Mouse (Mus musculus): Measurements from ENCODE around the gene Fcna. TPM values are rescaled to one million over a fixed set of nuclear protein-coding genes. Genes with fewer than 3 reads are reported as not detected.

Gene Fcna
- polyA plus RNA-seq (2015; fragmentation: Nextera tagmentation; extraction: Ambion mirVana), result 3.7 and 4.6 TPM in 2 replicates

DNA sequence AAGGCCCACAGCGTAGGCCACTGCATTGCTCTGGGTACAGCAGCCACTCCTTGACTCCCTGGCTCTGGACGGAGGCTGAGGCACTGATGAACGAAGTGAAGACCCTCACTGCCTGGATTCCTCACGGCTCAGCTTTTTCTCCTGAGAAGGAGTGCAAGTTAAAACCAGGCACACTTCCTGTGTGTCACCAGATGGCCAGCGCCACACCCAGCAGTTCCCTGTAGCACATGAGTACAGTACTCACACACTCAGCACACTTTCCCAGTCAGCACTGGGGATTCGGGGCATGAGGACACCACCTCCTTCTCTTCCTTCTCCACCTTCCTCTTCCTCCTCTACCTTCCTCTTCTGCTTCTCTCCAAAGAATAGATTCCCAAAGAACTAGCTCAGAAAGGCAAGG, at the start of gene Fcna:
Gene Fcna, minus strand, starts transcription at position 220 of the 400 bp plus-strand sequence.
- no peaks in the 10 kb centered on the region for H3K4me1 ChIP-seq (replicated peaks)
- H3K27ac ChIP-seq (replicated peaks), result no peak within 1 kb of the TSS
- H3K9ac ChIP-seq, result no peak within 1 kb of the TSS
- H3K27me3 ChIP-seq, result no peaks in the 10 kb centered on the region
- no peaks in the 10 kb centered on the region for H3K36me3 ChIP-seq
- ATAC-seq (ENCODE audit: low FRiP score, low read depth), result no peak
- no peak within 1 kb of the TSS for H3K4me3 ChIP-seq
- no peak within 1 kb of the TSS for H3K4me2 ChIP-seq
- whole genome bisulfite sequencing, result 92% methylated on average over 6 of the region's 6 CpGs
- H3K9me3 ChIP-seq, result no peaks in the 10 kb centered on the region

DNA sequence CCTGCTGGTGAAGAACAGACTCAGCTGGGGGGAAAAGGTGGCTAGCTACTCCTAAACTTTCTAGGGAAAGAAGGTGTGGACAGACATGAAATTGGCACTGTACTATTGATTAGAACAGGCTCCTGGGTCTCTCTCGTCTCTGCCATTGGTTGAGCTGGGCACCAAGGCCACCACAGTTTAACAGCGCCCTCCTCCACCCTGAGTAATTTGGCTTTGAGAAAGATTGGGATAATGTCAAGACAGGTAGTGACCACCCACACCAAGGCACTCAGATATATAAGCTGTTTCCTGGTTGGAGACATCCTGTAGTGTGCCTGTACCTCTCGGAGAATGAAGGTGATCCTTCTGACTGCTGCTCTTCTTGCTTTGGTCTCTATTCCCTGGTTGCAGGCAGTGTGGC, 48.7 kb upstream of the Fcna start, which contains the start of gene Lcn6:
Gene Lcn6, plus strand, starts transcription at position 301 of the 400 bp plus-strand sequence.
- H3K36me3 ChIP-seq, result no peaks in the 10 kb centered on the region
- 94% methylated on average over 3 of the region's 3 CpGs for WGBS
- H3K27me3 ChIP-seq, result no peaks in the 10 kb centered on the region
- no peaks in the 10 kb centered on the region for H3K4me1 ChIP-seq (replicated peaks)
- no peak within 1 kb of the TSS for H3K4me2 ChIP-seq
- H3K27ac ChIP-seq (replicated peaks), result no peak within 1 kb of the TSS
- no peaks in the 10 kb centered on the region for H3K9me3 ChIP-seq
- no peak within 1 kb of the TSS for H3K9ac ChIP-seq
- H3K4me3 ChIP-seq, result no peak within 1 kb of the TSS
- no peak for ATAC-seq (ENCODE audit: low FRiP score, low read depth)

DNA sequence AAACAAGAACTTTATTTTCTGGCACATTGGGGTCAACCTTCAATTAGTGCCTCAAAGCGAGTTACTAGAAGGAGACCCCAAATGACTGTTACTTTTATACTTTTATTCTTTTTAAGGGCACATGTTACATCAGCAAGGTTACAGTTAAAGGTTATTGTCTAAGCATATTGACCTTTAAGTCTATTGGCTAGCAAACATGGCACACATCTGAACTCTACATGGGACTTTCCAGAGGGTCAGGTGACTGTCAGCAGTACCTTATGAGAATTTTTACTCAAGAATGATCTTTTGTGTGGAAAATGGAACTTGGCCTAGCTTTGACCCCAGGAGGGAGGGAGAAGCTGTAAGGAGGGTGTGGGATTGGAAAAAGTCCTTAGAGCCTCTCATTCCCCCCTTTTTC, 38.7 kb upstream of the Fcna start:
- H3K4me2 ChIP-seq, result no peak overlapping the region
- no peaks in the 10 kb centered on the region for H3K9me3 ChIP-seq
- H3K27me3 ChIP-seq, result no peaks in the 10 kb centered on the region
- 76% methylated on average over 1 of the region's 1 CpGs for WGBS
- no peaks in the 10 kb centered on the region for H3K36me3 ChIP-seq
- ATAC-seq (ENCODE audit: low FRiP score, low read depth), result no peak
- H3K4me1 ChIP-seq (replicated peaks), result no peaks in the 10 kb centered on the region
- H3K27ac ChIP-seq (replicated peaks), result no peak overlapping the region
- H3K4me3 ChIP-seq, result no peak overlapping the region
- H3K9ac ChIP-seq, result no peak overlapping the region

DNA sequence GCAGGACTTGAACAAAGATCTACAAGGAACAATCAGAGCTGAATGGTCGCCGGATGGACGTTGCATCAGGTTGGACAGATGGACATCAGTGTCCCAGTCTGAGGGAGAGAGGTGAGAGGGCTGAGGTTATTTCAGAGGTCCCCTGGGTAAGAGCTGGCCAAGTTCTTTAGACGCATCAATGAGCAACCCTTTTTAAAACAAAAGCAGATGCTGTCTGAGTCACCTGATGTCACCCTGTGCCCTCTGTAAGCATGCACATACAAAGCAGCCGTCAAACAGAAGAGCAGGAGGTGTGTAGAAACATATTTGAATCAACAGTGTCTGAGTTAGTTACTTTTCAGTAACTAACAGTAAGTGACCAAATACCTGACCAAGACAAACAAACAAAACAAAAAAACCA, 36.3 kb upstream of the Fcna start:
- 90% methylated on average over 5 of the region's 5 CpGs for WGBS
- H3K9ac ChIP-seq, result no peak overlapping the region
- no peaks in the 10 kb centered on the region for H3K9me3 ChIP-seq
- no peaks in the 10 kb centered on the region for H3K27me3 ChIP-seq
- H3K4me2 ChIP-seq, result no peak overlapping the region
- no peaks in the 10 kb centered on the region for H3K36me3 ChIP-seq
- no peak for ATAC-seq (ENCODE audit: low FRiP score, low read depth)
- H3K4me3 ChIP-seq, result no peak overlapping the region
- H3K4me1 ChIP-seq (replicated peaks), result no peaks in the 10 kb centered on the region
- no peak overlapping the region for H3K27ac ChIP-seq (replicated peaks)

DNA sequence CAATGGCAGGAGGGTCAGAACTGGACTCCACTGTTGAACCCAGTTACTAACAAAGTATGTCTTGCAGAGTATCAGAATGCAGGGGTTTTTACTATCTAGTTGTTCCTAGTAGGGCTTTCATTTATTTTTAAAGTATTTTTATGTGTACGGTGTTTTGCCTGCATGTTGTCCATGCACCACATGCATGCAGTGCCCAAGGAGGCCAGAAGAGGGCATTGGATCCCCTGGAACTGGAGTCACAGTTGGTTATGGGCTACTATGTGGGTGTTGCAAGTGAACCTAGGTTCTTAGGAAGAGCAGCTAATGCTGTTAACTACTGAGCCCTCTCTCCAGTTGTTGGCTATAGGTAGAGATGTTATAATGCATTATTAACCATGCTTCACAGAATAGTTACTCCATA, 35.7 kb upstream of the Fcna start:
- H3K4me1 ChIP-seq (replicated peaks), result no peaks in the 10 kb centered on the region
- no peaks in the 10 kb centered on the region for H3K36me3 ChIP-seq
- no peak overlapping the region for H3K27ac ChIP-seq (replicated peaks)
- no peak for ATAC-seq (ENCODE audit: low FRiP score, low read depth)
- H3K9me3 ChIP-seq, result no peaks in the 10 kb centered on the region
- 58% methylated on average over 1 of the region's 1 CpGs for WGBS
- no peaks in the 10 kb centered on the region for H3K27me3 ChIP-seq
- no peak overlapping the region for H3K4me3 ChIP-seq
- H3K9ac ChIP-seq, result no peak overlapping the region
- no peak overlapping the region for H3K4me2 ChIP-seq

DNA sequence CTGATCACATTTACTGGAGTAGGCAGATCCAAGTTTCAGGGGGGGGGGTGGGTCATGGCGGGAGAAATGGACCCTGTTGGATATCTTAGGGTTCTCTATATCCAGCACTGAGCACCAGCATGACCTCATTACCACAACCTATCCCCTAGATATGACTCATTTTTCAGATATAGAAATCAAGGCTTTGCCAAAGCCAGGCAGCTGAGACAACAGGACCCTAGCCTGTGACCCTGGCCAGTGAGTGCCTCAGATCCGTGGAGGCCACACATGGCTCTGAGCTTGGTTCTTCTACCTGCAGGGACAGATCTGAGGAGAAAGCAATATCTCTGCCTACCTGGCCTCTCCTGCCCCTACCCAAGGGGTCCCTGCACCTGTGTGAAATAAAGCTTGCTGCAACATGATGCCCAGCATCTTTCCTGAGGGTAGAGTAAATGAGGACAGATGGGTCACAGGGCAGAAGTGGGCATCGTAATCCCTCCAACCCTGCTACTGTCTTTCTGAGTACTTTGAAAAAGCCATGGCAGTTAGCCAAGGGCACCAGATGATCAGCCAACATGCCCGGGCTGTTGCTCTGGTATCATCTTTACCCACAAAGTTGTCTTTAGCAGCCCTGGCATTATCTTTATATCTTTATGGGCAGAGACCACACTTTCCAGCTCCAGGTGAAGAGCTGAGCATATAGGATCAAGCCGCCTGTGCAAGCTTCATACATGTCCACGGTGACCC, 33.6 kb upstream of the Fcna start:
- Histone ChIP-seq H3K27me3 (no peaks in the 10 kb centered on the region), H3K4me2 (no peak overlapping the region), H3K9me3 (no peaks in the 10 kb centered on the region), H3K27ac (replicated peaks) (no peak overlapping the region), H3K4me3 (no peak overlapping the region), H3K36me3 (no peaks in the 10 kb centered on the region), H3K9ac (no peak overlapping the region), H3K4me1 (replicated peaks) (no peaks in the 10 kb centered on the region)
- 84% methylated on average over 6 of the region's 6 CpGs for WGBS
- no peak for ATAC-seq (ENCODE audit: low FRiP score, low read depth)

DNA sequence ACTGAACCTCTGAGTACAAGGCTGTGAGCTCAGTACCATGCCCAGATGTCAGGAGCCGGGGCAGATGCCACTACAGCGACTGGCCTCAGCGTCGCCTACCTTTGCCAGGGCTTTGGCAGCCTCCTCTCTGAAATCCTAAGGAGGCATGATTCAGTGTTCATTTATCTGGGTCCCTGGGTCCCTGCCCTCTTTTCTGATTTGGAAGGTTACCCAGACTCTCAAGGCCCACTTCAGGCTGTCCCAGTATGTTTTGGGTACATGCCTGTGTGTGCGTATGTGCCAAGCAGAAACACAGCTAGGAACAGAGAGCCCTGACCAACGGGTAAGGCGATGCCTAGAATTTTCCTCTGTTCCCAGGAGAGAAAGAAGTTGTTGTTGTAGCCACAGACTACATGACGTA, 32.4 kb upstream of the Fcna start:
- 88% methylated on average over 8 of the region's 8 CpGs for WGBS
- Histone ChIP-seq H3K4me3 (no peak overlapping the region), H3K27ac (replicated peaks) (no peak overlapping the region), H3K27me3 (no peaks in the 10 kb centered on the region), H3K9me3 (no peaks in the 10 kb centered on the region), H3K4me2 (no peak overlapping the region), H3K4me1 (replicated peaks) (no peaks in the 10 kb centered on the region), H3K36me3 (no peaks in the 10 kb centered on the region), H3K9ac (no peak overlapping the region)
- no peak for ATAC-seq (ENCODE audit: low FRiP score, low read depth)

DNA sequence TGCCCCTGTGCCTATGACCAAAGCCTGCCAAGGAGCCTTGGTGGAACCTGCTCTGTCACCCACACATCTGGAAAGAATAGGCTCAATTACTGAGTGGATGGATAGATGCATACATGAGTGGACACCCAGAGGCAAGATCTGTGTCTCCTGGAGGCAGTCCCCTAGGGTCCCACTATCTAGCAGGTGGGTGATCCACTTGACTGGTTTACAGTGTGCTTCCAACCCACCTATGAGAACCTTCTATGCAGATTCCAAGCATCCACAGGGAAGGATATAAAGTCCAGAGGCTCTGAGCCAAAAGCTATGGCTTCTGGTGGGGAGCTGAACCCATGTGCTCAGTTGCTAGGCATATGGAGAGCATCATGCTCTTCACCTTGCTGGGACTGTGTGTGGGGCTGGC, 29.8 kb upstream of the Fcna start, which contains the start of gene Lcn5:
Gene Lcn5, plus strand, starts transcription at position 301 of the 400 bp plus-strand sequence.
- ATAC-seq (ENCODE audit: low FRiP score, low read depth), result no peak
- Histone ChIP-seq H3K4me3 (no peak within 1 kb of the TSS), H3K27me3 (no peaks in the 10 kb centered on the region), H3K4me2 (no peak within 1 kb of the TSS), H3K9ac (no peak within 1 kb of the TSS), H3K36me3 (no peaks in the 10 kb centered on the region), H3K4me1 (replicated peaks) (no peaks in the 10 kb centered on the region), H3K9me3 (no peaks in the 10 kb centered on the region), H3K27ac (replicated peaks) (no peak within 1 kb of the TSS)

DNA sequence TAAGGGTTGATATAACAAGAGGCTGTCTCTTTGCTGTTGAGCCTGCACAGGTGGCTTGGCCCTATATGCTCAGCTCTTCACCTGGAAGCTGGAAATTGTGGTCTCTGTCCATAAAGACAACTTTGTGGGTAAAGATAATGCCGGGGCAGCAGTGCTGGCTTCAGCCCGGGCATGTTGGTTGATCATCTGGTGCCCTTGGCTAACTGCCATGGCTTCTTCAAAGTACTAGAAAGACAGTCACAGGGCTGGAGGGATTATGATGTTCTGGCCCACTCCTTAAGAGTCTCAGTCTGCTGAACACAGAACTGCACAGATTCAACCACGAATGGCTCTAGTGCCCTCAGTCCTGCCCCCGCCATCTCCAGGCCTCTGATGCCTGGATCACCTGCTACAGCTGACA, 29.4 kb upstream of the Fcna start:
- H3K27me3 ChIP-seq, result no peaks in the 10 kb centered on the region
- no peaks in the 10 kb centered on the region for H3K4me1 ChIP-seq (replicated peaks)
- H3K9me3 ChIP-seq, result no peaks in the 10 kb centered on the region
- H3K27ac ChIP-seq (replicated peaks), result no peak overlapping the region
- no peak overlapping the region for H3K4me2 ChIP-seq
- ATAC-seq (ENCODE audit: low FRiP score, low read depth), result no peak
- no peaks in the 10 kb centered on the region for H3K36me3 ChIP-seq
- H3K4me3 ChIP-seq, result no peak overlapping the region
- H3K9ac ChIP-seq, result no peak overlapping the region
- 84% methylated on average over 4 of the region's 4 CpGs for WGBS

DNA sequence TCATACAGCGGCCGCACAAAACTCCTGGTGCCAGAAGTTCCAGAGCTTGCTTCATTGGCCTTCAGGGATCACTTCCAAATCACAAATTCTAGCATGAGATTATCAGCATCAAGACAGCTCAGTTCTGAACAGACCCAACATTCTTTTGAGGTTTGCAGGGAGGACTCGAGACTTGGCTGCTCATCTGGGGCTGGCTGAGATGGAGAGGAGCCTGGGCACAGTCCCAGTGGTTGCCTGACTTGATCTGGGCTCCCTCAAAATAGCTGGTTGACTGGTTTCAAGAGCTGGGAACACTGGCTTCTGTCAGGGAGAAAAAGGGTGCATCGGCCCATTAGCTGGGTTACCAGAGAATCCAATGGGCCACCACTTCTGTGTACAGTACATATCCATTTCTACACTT, 28.9 kb upstream of the Fcna start:
- no peak overlapping the region for H3K9ac ChIP-seq
- no peaks in the 10 kb centered on the region for H3K36me3 ChIP-seq
- H3K4me3 ChIP-seq, result no peak overlapping the region
- H3K4me1 ChIP-seq (replicated peaks), result no peaks in the 10 kb centered on the region
- ATAC-seq (ENCODE audit: low FRiP score, low read depth), result no peak
- no peaks in the 10 kb centered on the region for H3K9me3 ChIP-seq
- 89% methylated on average over 4 of the region's 4 CpGs for WGBS
- no peak overlapping the region for H3K4me2 ChIP-seq
- H3K27ac ChIP-seq (replicated peaks), result no peak overlapping the region
- H3K27me3 ChIP-seq, result no peaks in the 10 kb centered on the region

DNA sequence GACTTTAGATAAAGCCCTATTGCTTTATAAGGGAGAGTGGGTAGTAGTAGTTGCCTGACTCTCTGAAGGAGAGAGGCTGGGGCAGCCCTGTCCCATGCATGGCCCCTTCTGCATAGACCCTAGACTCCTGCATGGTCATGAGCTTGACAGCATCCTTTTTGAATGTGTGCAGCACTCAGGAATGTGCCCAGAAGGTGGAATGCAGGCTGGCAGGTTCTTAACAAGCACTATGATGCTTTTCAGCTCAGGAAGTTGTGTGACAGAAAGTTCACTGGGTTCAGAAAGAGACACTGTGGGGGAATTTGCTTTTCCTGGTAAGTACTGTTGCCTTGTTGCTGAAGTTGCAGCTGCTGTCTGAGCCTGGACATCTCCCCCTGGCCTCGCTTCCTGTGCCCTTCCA, 26.7 kb upstream of the Fcna start:
- 70% methylated on average over 1 of the region's 1 CpGs for WGBS
- H3K4me1 ChIP-seq (replicated peaks), result no peaks in the 10 kb centered on the region
- ATAC-seq (ENCODE audit: low FRiP score, low read depth), result no peak
- H3K27me3 ChIP-seq, result no peaks in the 10 kb centered on the region
- no peak overlapping the region for H3K4me2 ChIP-seq
- H3K9me3 ChIP-seq, result no peaks in the 10 kb centered on the region
- no peak overlapping the region for H3K27ac ChIP-seq (replicated peaks)
- H3K36me3 ChIP-seq, result no peaks in the 10 kb centered on the region
- no peak overlapping the region for H3K4me3 ChIP-seq
- no peak overlapping the region for H3K9ac ChIP-seq

DNA sequence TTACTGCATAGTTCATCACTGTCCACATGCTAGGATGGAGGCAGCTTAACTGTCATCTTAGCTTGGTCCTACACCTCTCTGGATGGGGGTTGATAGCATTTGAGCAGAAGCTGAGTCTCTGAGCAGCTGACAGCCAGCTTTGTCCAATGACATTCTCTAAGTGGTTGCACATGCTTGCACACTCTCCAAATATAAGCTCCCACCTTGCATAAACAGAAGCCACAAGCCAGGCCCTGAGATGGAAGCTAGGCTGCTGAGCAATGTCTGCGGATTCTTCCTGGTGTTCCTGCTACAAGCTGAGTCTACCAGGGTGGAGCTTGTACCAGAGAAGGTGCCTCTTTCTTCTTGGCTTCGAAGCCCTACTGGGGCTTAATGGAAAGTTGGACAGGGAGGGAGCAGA, 25.1 kb upstream of the Fcna start, which contains the start of gene Lcn8:
Gene Lcn8, plus strand, starts transcription at position 219 of the 400 bp plus-strand sequence.
- H3K9me3 ChIP-seq, result no peaks in the 10 kb centered on the region
- no peak within 1 kb of the TSS for H3K9ac ChIP-seq
- no peak for ATAC-seq (ENCODE audit: low FRiP score, low read depth)
- H3K36me3 ChIP-seq, result no peaks in the 10 kb centered on the region
- H3K4me3 ChIP-seq, result no peak within 1 kb of the TSS
- WGBS, result 77% methylated on average over 2 of the region's 2 CpGs
- no peak within 1 kb of the TSS for H3K27ac ChIP-seq (replicated peaks)
- H3K4me2 ChIP-seq, result no peak within 1 kb of the TSS
- H3K27me3 ChIP-seq, result no peaks in the 10 kb centered on the region
- H3K4me1 ChIP-seq (replicated peaks), result no peaks in the 10 kb centered on the region

DNA sequence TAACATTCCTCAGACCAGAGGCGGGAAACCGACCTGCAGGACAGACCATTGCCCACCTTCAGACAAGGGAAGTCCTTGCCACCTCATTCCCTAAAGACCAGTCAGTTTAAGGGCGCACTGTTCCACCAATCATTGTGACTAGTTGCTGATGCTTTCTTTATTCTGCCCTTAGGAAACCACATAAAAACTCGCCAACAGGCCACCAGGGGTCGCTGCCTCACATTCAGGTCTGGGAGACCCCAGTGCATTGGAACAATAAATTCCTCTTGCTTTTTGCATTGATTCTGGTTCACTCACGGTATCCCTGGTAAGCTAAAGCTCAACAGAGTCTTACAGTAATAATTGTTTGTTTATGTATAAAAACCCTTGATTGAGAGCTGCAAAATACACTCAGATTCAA, 12.1 kb upstream of the Fcna start:
- no peaks in the 10 kb centered on the region for H3K27me3 ChIP-seq
- H3K4me2 ChIP-seq, result no peak overlapping the region
- no peaks in the 10 kb centered on the region for H3K9me3 ChIP-seq
- ATAC-seq (ENCODE audit: low FRiP score, low read depth), result no peak
- WGBS, result 21% methylated on average over 6 of the region's 6 CpGs
- no peaks in the 10 kb centered on the region for H3K36me3 ChIP-seq
- no peak overlapping the region for H3K27ac ChIP-seq (replicated peaks)
- no peaks in the 10 kb centered on the region for H3K4me1 ChIP-seq (replicated peaks)
- H3K9ac ChIP-seq, result no peak overlapping the region
- no peak overlapping the region for H3K4me3 ChIP-seq

Measured in hindbrain, embryonic 15.5 days (tissue).